Mouse (Mus musculus): ENCODE data around the gene Calm4. TPM values are rescaled to one million over a fixed set of nuclear protein-coding genes. Genes with fewer than 3 reads are reported as not detected.

The Calm4 gene
- polyA plus RNA-seq, 1 experiment from 2014 or later = not detected

DNA sequence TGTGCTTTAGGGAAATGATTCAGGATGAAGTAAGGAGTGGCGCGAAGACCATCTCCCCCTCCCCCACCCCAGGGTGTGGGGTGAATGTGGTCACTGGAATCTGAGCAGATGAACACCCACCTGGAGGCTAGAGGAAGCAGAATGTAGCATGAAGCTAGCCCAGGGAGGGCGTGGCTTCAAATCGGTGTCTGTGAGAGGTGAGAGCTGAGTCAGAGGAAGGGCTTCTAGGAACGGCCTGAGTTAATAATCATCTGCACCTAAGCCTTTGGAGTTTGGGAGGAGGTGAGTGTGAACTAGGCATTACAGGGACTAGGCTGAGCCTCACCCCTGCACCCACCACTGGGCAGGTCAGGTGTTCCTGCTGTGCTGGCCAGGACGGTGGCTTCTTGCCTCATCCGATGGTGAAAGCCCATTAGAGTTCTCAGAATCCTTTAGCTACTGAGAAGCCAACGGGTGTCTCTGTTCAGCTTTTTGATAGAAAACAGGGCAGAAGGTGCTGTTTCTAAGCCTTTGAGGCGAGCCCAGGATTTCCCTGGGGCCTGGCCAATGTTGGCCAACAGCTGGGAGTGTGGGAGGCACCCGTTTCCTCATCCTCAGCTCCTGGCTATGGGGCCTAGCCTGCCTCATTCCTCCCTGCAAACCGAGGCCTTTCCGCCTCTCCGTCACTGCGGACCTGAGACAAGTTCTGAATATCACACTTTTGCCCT lies 28.2 kb downstream of the Calm4 start:
- H3K27ac ChIP-seq (replicated peaks) = no peak overlapping the region; the same call in 1 of the 2 replicates
- no peaks in the 10 kb centered on the region for H3K9me3 ChIP-seq
- no peak for DNase-seq (ENCODE audit: low spot score)
- no peaks in the 10 kb centered on the region for H3K36me3 ChIP-seq (replicated peaks)
- no peak overlapping the region for H3K4me3 ChIP-seq
- H3K4me1 ChIP-seq = no peaks in the 10 kb centered on the region
- no peaks in the 10 kb centered on the region for H3K27me3 ChIP-seq (replicated peaks; ENCODE audit: low read depth, poor library complexity, severe bottlenecking)
- 81% methylated on average over 14 of the region's 14 CpGs for WGBS

- H3K27ac ChIP-seq (replicated peaks) = no peak overlapping the region
- no peak overlapping the region for H3K4me3 ChIP-seq
- H3K27me3 ChIP-seq (replicated peaks; ENCODE audit: low read depth, poor library complexity, severe bottlenecking) = no peaks in the 10 kb centered on the region
- DNase-seq (ENCODE audit: low spot score) = no peak
- 85% methylated on average over 8 of the region's 8 CpGs for WGBS
- H3K36me3 ChIP-seq (replicated peaks) = no peaks in the 10 kb centered on the region
- no peaks in the 10 kb centered on the region for H3K4me1 ChIP-seq
- no peaks in the 10 kb centered on the region for H3K9me3 ChIP-seq
These were observed 28.9 kb downstream of the Calm4 start for GRCm38 (mm10) chr13:3866355-3867052.

- Histone ChIP-seq H3K4me1 (no peaks in the 10 kb centered on the region), H3K36me3 (replicated peaks) (no peaks in the 10 kb centered on the region), H3K27ac (replicated peaks) (no peak overlapping the region), H3K4me3 (no peak overlapping the region), H3K9me3 (no peaks in the 10 kb centered on the region), H3K27me3 (replicated peaks; ENCODE audit: low read depth, poor library complexity, severe bottlenecking) (no peaks in the 10 kb centered on the region)
- no peak for DNase-seq (ENCODE audit: low spot score)
- 81% methylated on average over 6 of the region's 6 CpGs for WGBS
These were observed 29.6 kb downstream of the Calm4 start for GRCm38 (mm10) chr13:3867158-3867557.

- Histone ChIP-seq H3K27me3 (replicated peaks; ENCODE audit: low read depth, poor library complexity, severe bottlenecking) (no peaks in the 10 kb centered on the region), H3K4me3 (no peak overlapping the region), H3K4me1 (no peaks in the 10 kb centered on the region), H3K27ac (replicated peaks) (no peak overlapping the region), H3K9me3 (no peaks in the 10 kb centered on the region), H3K36me3 (replicated peaks) (no peaks in the 10 kb centered on the region)
- no peak for DNase-seq (ENCODE audit: low spot score)
These were observed 32.3 kb downstream of the Calm4 start for GRCm38 (mm10) chr13:3869901-3870300.

DNA sequence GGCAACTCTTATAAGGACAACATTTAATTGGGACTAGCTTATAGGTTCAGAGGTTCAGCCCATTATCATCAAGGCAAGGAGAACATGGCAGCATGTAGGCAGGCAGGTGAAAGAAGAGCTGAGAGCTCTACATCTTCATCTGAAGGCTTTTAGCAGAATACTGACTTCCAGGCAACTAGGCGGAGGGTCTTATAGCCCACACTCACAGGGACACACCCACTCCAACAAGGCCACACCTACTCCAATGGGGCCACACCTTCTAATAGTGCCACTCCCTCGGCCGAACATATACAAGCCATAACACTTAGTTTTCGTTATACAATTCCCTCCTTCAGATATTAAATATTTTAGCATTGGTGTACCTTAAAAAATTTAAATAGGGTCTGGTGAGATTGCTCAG lies 35.3 kb downstream of the Calm4 start:
- WGBS = 96% methylated on average over 4 of the region's 4 CpGs
- H3K27me3 ChIP-seq (replicated peaks; ENCODE audit: low read depth, poor library complexity, severe bottlenecking) = no peaks in the 10 kb centered on the region
- H3K4me1 ChIP-seq = peaks cover 13% of the 10 kb centered on the region
- H3K27ac ChIP-seq (replicated peaks) = no peak overlapping the region
- H3K9me3 ChIP-seq = no peaks in the 10 kb centered on the region
- no peaks in the 10 kb centered on the region for H3K36me3 ChIP-seq (replicated peaks)
- H3K4me3 ChIP-seq = no peak overlapping the region
- no peak for DNase-seq (ENCODE audit: low spot score)

DNA sequence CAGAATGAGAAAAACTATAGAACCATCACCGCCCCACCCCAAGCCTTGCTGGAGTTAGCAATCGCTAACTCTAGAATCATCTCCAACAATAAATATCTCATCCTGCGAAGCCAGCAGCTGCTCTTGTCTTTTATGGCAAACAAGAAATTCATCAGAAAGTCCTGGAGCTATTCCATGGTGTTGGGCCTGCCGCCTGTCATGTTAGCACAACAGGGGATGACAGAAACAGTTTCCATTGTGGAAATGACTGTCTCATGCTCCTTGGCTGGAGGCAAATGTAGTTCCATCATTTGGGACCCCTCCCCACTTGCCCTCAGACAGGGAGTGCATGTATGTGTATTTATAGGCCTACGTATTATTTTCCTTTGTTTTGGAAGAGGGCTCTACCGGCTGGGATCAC lies 38.9 kb downstream of the Calm4 start:
- no peaks in the 10 kb centered on the region for H3K9me3 ChIP-seq

GRCm38 (mm10) chr13:3877185-3877584 lies 39.6 kb downstream of the Calm4 start:
- Histone ChIP-seq H3K27ac (replicated peaks) (peak overlapping the region; percentile 74), H3K36me3 (replicated peaks) (peaks cover 24% of the 10 kb centered on the region), H3K4me3 (no peak overlapping the region), H3K9me3 (no peaks in the 10 kb centered on the region), H3K27me3 (replicated peaks; ENCODE audit: low read depth, poor library complexity, severe bottlenecking) (no peaks in the 10 kb centered on the region), H3K4me1 (peaks cover 15% of the 10 kb centered on the region)
- WGBS = 64% methylated on average over 6 of the region's 6 CpGs
- peak; percentile 21 for DNase-seq (ENCODE audit: low spot score)

More for the DNA sequence above, 38.9 kb downstream of the Calm4 start:
- Histone ChIP-seq H3K27ac (replicated peaks) (peak overlapping the region; percentile 74; the same call in 1 of the 2 replicates), H3K4me1 (peaks cover 15% of the 10 kb centered on the region), H3K36me3 (replicated peaks) (peaks cover 17% of the 10 kb centered on the region), H3K27me3 (replicated peaks; ENCODE audit: low read depth, poor library complexity, severe bottlenecking) (no peaks in the 10 kb centered on the region), H3K4me3 (no peak overlapping the region)
- WGBS = 89% methylated on average over 6 of the region's 6 CpGs
- DNase-seq (ENCODE audit: low spot score) = no peak

DNA sequence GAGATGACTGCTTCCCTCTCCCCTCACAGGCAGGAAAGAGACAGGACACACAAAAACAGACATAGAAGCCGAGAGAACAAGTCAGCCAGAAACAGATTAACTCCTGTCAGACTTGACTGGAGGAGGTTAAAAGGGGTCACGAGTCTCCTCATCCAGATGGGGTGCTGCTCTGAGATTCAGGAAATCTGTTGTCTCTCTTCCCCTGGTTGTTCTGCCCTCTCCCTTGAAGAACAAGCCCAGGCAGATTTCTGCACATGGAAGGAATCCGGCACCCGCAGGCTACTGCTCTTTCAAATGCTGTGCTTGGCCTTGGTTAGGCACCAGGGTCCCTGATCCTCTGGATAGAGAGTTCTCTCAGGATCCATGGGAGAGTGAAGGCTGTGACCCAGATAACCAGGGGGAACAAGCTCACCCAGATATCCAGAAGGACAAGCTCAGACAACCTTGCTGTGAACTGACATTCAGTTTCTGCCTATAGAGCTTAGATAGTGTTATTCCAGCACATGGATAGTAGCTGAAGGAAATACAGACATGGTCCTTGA lies 40.2 kb downstream of the Calm4 start:
- DNase-seq (ENCODE audit: low spot score) = peak; percentile 45
- WGBS = 41% methylated on average over 4 of the region's 4 CpGs
- no peaks in the 10 kb centered on the region for H3K9me3 ChIP-seq

DNA sequence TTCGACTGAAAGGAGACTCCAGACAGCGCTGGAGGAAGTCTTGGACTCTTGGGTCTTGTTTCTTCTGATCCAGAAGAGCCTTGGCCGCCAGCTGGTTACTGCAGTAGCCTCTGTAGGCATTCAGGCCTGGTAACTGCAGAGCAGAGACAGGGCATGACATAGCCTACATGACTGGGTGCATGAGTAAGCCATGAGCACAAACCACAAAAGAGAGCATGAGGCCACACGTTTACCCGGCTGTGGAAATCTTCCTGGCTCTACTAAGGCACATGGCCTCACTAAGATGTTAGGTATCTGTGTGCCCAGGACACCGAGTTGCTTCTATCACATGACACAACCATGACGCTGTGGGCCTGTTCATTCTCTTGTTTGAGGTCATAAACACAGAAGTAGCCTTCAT lies 49.1 kb downstream of the Calm4 start:
- peaks cover 12% of the 10 kb centered on the region for H3K4me1 ChIP-seq
- 94% methylated on average over 7 of the region's 7 CpGs for WGBS
- H3K9me3 ChIP-seq = no peaks in the 10 kb centered on the region
- DNase-seq (ENCODE audit: low spot score) = no peak
- H3K4me3 ChIP-seq = no peak overlapping the region
- H3K36me3 ChIP-seq (replicated peaks) = peaks cover 82% of the 10 kb centered on the region
- no peak overlapping the region for H3K27ac ChIP-seq (replicated peaks)
- H3K27me3 ChIP-seq (replicated peaks; ENCODE audit: low read depth, poor library complexity, severe bottlenecking) = no peaks in the 10 kb centered on the region

More for the DNA sequence above, 40.2 kb downstream of the Calm4 start:
- Histone ChIP-seq H3K36me3 (replicated peaks) (peaks cover 30% of the 10 kb centered on the region), H3K4me3 (no peak overlapping the region), H3K4me1 (peaks cover 15% of the 10 kb centered on the region), H3K27ac (replicated peaks) (peak overlapping the region; percentile 74), H3K27me3 (replicated peaks; ENCODE audit: low read depth, poor library complexity, severe bottlenecking) (no peaks in the 10 kb centered on the region)

Other genes with a start within 250 kb of the Calm4 start
- 25.5 and 27.5 TPM in 2 replicates for gene Fam208b, start 226.6 kb upstream of the Calm4 start, polyA plus RNA-seq (2016; fragmentation: Nextera tagmentation; extraction: Ambion mirVana)
- gene Asb13, start 203.7 kb upstream of the Calm4 start, polyA plus RNA-seq (2016; fragmentation: Nextera tagmentation; extraction: Ambion mirVana) = 15.0 and 22.2 TPM in 2 replicates
- not detected in 2 replicates for gene Calml3, start 33.4 kb upstream of the Calm4 start, polyA plus RNA-seq (2016; fragmentation: Nextera tagmentation; extraction: Ambion mirVana)
- gene Calm5, start 16.4 kb downstream of the Calm4 start, polyA plus RNA-seq (2016; fragmentation: Nextera tagmentation; extraction: Ambion mirVana) = not detected in 2 replicates
- gene Net1, start 80.5 kb downstream of the Calm4 start, polyA plus RNA-seq (2016; fragmentation: Nextera tagmentation; extraction: Ambion mirVana) = 100.0 and 117 TPM in 2 replicates
- not detected in 2 replicates for gene Tubal3, start 80.5 kb downstream of the Calm4 start, polyA plus RNA-seq (2016; fragmentation: Nextera tagmentation; extraction: Ambion mirVana)
- gene Ucn3, start 107.6 kb downstream of the Calm4 start, polyA plus RNA-seq (2016; fragmentation: Nextera tagmentation; extraction: Ambion mirVana) = not detected in 2 replicates
- gene Akr1c14, start 211.3 kb downstream of the Calm4 start, polyA plus RNA-seq (2016; fragmentation: Nextera tagmentation; extraction: Ambion mirVana) = 0.18 and 0.26 TPM in 2 replicates